Mouse (Mus musculus) hindbrain, embryonic 11.5 days (tissue): ENCODE measurements around the gene Zfp536. TPM values are rescaled to one million over a fixed set of nuclear protein-coding genes. Genes with fewer than 3 reads are reported as not detected.

Experiments
- ATAC-seq: fragments of 200-750 bp; cut with Nextera tagmentation; 2 replicates; pipeline ENCODE4 v1.8.0; 2017; ENCODE audit warnings: mild to moderate bottlenecking, moderate TSS enrichment, moderate library complexity; ENCODE audit not compliant: low FRiP score
- DNase-seq: peaks from one replicate; pipeline ENCODE4 v3.0.0-alpha.2; 2015; ENCODE audit warnings: low spot score
- H3K27ac ChIP-seq: fragments of 300-500 bp; sonication (generic); 2 replicates; pipeline ENCODE4 v1.5.1; 2014; ENCODE audit warnings: mild to moderate bottlenecking, low read depth, low read length
- H3K27me3 ChIP-seq: fragments of 300-500 bp; sonication (generic); 2 replicates; pipeline ENCODE4 v1.6.1; 2014; ENCODE audit warnings: mild to moderate bottlenecking, low read length, moderate library complexity, mixed read lengths; ENCODE audit not compliant: control insufficient read depth, insufficient read depth
- H3K36me3 ChIP-seq: fragments of 300-500 bp; sonication (generic); 2 replicates; pipeline ENCODE4 v1.6.1; 2014; ENCODE audit warnings: mild to moderate bottlenecking, low read length, moderate library complexity, mixed read lengths; ENCODE audit not compliant: control insufficient read depth, insufficient read depth
- H3K4me1 ChIP-seq: fragments of 300-500 bp; sonication (generic); replicated peaks from 2 replicates; pipeline ENCODE4 v1.6.1; 2014; ENCODE audit warnings: low read length, mixed read lengths; ENCODE audit not compliant: control insufficient read depth, insufficient read depth
- H3K4me2 ChIP-seq: fragments of 300-500 bp; sonication (generic); replicated peaks from 2 replicates; pipeline ENCODE4 v1.6.1; 2014; ENCODE audit warnings: mild to moderate bottlenecking, low read depth, low read length
- H3K4me3 ChIP-seq: fragments of 300-500 bp; sonication (generic); 2 replicates; pipeline ENCODE4 v1.5.1; 2014; ENCODE audit warnings: low read depth, low read length
- H3K9ac ChIP-seq: fragments of 300-500 bp; sonication (generic); 2 replicates; pipeline ENCODE4 v1.6.1; 2014; ENCODE audit warnings: low read depth, low read length
- H3K9me3 ChIP-seq: fragments of 300-500 bp; sonication (generic); 2 replicates; pipeline ENCODE4 v1.6.1; 2016; ENCODE audit warnings: low read length; ENCODE audit not compliant: control insufficient read depth
- WGBS: fragments of 180-500 bp; shearing (Covaris S2); extraction: QIAGEN DNeasy Blood & Tissue Kit; methylation state at CpG from one replicate; pipeline ENCODE4 v1.1.7; 2014; 5-methylcytosine and 5-hydroxymethylcytosine counted together
- polyA plus RNA-seq: library from polyadenylated mRNA; unstranded; fragments of >200 nt; fragmentation: Nextera tagmentation; extraction: Ambion mirVana; gene quantifications from 2 replicates; pipeline ENCODE4 v1.2.1, GENCODE M21; 2014

Gene Zfp536
- polyA plus RNA-seq, 1 experiment from 2014 or later = 34.2 TPM

DNA sequence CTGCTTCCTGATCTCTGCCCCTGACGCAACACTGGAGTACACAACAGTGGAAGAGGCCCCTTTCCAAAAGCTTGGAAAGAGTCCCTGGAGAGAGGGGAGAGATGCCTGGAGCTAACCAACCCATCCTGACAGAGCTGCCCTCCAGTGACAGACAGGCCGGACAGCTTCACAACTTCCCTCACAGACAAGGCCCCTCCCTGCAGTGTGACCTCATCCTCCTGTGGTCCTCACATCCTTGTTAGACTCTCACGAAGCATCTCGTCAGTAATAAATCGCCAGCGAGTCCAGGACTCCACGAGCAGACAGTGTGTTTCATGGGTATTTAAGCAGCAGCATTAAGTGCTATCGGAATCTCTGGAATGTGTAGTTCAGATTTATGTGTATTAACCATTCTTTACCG lies 207.4 kb downstream of the Zfp536 start:
- DNase-seq = peak; percentile 54
- Histone ChIP-seq H3K4me3 (no peak overlapping the region), H3K9ac (no peak overlapping the region), H3K9me3 (no peaks in the 10 kb centered on the region), H3K27ac (peak overlapping the region; percentile 49), H3K4me2 (no peak overlapping the region), H3K4me1 (peaks cover 28% of the 10 kb centered on the region), H3K27me3 (no peaks in the 10 kb centered on the region), H3K36me3 (peaks cover 5% of the 10 kb centered on the region; the same call in 1 of the 2 replicates)
- peak; percentile 48; the same call in 1 of the 2 replicates for ATAC-seq
- WGBS = 10% methylated on average over 9 of the region's 9 CpGs

GRCm38 (mm10) chr7:37565371-37565770 lies 208.1 kb downstream of the Zfp536 start:
- no peak overlapping the region for H3K9ac ChIP-seq
- no peaks in the 10 kb centered on the region for H3K27me3 ChIP-seq
- ATAC-seq (no peak), DNase-seq (peak; percentile 22)
- peaks cover 28% of the 10 kb centered on the region for H3K4me1 ChIP-seq
- H3K9me3 ChIP-seq = no peaks in the 10 kb centered on the region
- whole genome bisulfite sequencing = 43% methylated on average over 8 of the region's 8 CpGs
- no peak overlapping the region for H3K4me3 ChIP-seq
- H3K27ac ChIP-seq = peak overlapping the region; percentile 49
- peaks cover 5% of the 10 kb centered on the region; the same call in 1 of the 2 replicates for H3K36me3 ChIP-seq
- no peak overlapping the region for H3K4me2 ChIP-seq

DNA sequence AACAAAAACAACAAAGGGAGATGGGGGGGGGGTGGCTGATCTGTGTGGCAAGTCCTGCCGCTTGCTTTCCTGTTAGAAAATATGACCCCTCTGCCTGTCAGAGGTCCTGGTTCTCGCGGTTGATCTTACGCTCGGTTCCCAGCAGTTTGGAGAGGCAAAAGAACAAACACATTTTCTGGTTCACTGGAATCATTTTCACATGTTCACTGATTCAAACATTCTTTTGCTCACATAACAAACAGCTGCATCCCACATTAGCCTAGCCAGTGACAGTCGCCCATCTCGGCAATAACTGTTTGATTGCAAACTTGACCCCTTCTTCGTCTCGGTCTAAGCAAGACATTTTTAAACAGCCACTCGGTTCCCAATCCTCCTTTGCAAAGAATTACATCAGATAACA lies 208.8 kb downstream of the Zfp536 start:
- ATAC-seq (no peak), DNase-seq (peak; percentile 46)
- H3K4me3 ChIP-seq = no peak overlapping the region
- H3K27ac ChIP-seq = peak overlapping the region; percentile 49
- no peak overlapping the region for H3K9ac ChIP-seq
- H3K27me3 ChIP-seq = no peaks in the 10 kb centered on the region
- WGBS = 5% methylated on average over 10 of the region's 10 CpGs
- no peak overlapping the region for H3K4me2 ChIP-seq
- H3K4me1 ChIP-seq = peaks cover 28% of the 10 kb centered on the region
- no peaks in the 10 kb centered on the region for H3K9me3 ChIP-seq
- H3K36me3 ChIP-seq = peaks cover 5% of the 10 kb centered on the region; the same call in 1 of the 2 replicates

- Histone ChIP-seq H3K4me1 (peaks cover 28% of the 10 kb centered on the region), H3K9me3 (no peaks in the 10 kb centered on the region), H3K4me3 (no peak overlapping the region), H3K27me3 (no peaks in the 10 kb centered on the region), H3K4me2 (no peak overlapping the region), H3K9ac (no peak overlapping the region), H3K36me3 (peaks cover 5% of the 10 kb centered on the region; the same call in 1 of the 2 replicates), H3K27ac (peak overlapping the region; percentile 49)
- peak; percentile 47 for DNase-seq
- no peak for ATAC-seq
- 9% methylated on average over 6 of the region's 6 CpGs for WGBS
These were observed 209.5 kb downstream of the Zfp536 start for GRCm38 (mm10) chr7:37563831-37564400.

DNA sequence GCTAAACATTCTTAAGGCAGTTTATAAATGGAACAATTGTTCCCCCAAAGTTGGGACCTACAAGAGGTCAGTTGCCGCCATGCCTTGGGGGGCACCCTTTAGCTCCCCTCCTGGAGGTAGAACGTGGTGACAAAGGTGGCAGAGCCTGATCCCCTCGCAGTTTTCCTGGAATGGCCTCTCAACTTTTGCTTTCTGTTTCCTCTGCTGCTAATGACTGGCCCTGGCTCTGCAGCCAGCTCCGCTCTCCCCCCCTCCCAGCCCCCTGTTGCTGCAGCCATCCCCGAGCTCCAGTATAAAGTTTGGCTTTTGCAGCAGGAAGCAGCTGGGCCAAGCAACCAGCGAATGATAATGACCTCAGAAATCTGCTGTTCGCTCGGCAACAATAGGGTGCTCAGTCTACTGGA lies 210.3 kb downstream of the Zfp536 start:
- ATAC-seq (peak; percentile 73), DNase-seq (peak; percentile 75)
- WGBS = under 1% methylated on average over 8 of the region's 8 CpGs
- Histone ChIP-seq H3K27ac (peak overlapping the region; percentile 55; the same call in 1 of the 2 replicates), H3K9me3 (no peaks in the 10 kb centered on the region), H3K36me3 (no peaks in the 10 kb centered on the region), H3K27me3 (no peaks in the 10 kb centered on the region), H3K9ac (no peak overlapping the region), H3K4me3 (no peak overlapping the region), H3K4me1 (peaks cover 28% of the 10 kb centered on the region), H3K4me2 (peak overlapping the region; percentile 38)

- Histone ChIP-seq H3K27me3 (no peaks in the 10 kb centered on the region), H3K4me3 (no peak overlapping the region), H3K36me3 (no peaks in the 10 kb centered on the region), H3K27ac (peak overlapping the region; percentile 55), H3K9ac (no peak overlapping the region), H3K4me2 (peak overlapping the region; percentile 38; the same call in 1 of the 2 replicates), H3K9me3 (no peaks in the 10 kb centered on the region), H3K4me1 (peaks cover 28% of the 10 kb centered on the region)
- DNase-seq (peak; percentile 36), ATAC-seq (no peak)
- WGBS = 35% methylated on average over 7 of the region's 7 CpGs
These were observed 210.9 kb downstream of the Zfp536 start for GRCm38 (mm10) chr7:37562505-37562904.

- DNase-seq (no peak), ATAC-seq (no peak)
- Histone ChIP-seq H3K9ac (no peak overlapping the region), H3K27me3 (no peaks in the 10 kb centered on the region), H3K9me3 (no peaks in the 10 kb centered on the region), H3K4me1 (peaks cover 23% of the 10 kb centered on the region), H3K4me3 (no peak overlapping the region), H3K36me3 (no peaks in the 10 kb centered on the region), H3K4me2 (no peak overlapping the region), H3K27ac (no peak overlapping the region)
- 80% methylated on average over 7 of the region's 7 CpGs for WGBS
These were observed 212.9 kb downstream of the Zfp536 start for GRCm38 (mm10) chr7:37560581-37560980.

DNA sequence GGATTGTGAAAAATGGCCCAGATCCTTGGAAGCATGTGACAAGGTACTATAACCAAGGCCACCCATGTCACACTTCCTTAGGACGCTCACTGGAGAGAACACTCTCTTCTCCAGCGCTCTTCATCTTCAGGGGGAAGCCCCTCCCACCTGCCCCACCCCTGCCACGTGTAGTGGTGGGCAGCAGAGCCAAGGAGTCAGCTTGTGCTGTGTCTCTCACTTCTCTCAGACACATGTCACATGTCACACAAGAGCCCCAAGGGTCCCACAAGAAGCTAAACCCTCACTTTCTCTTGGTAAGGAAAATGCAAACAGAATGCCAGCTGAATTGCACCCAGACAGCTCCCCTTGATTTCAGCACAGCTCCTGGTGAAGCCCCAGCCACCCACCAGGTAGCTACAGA lies 213.6 kb downstream of the Zfp536 start:
- no peak overlapping the region for H3K4me3 ChIP-seq
- no peaks in the 10 kb centered on the region for H3K27me3 ChIP-seq
- H3K4me2 ChIP-seq = no peak overlapping the region
- WGBS = 52% methylated on average over 3 of the region's 3 CpGs
- no peak overlapping the region for H3K9ac ChIP-seq
- no peak overlapping the region for H3K27ac ChIP-seq
- H3K36me3 ChIP-seq = no peaks in the 10 kb centered on the region
- DNase-seq (no peak), ATAC-seq (no peak)
- H3K9me3 ChIP-seq = no peaks in the 10 kb centered on the region
- peaks cover 22% of the 10 kb centered on the region for H3K4me1 ChIP-seq

- H3K4me1 ChIP-seq = peaks cover 18% of the 10 kb centered on the region; the same call in 1 of the 2 replicates
These were observed 214.1 kb downstream of the Zfp536 start for GRCm38 (mm10) chr7:37559341-37559740.

More at GRCm38 (mm10) chr7:37559341-37559740, 214.1 kb downstream of the Zfp536 start:
- no peak for DNase-seq
- ATAC-seq = no peak
- Histone ChIP-seq H3K4me2 (no peak overlapping the region), H3K36me3 (no peaks in the 10 kb centered on the region), H3K9ac (no peak overlapping the region), H3K9me3 (no peaks in the 10 kb centered on the region), H3K27ac (no peak overlapping the region), H3K4me3 (no peak overlapping the region), H3K27me3 (no peaks in the 10 kb centered on the region)
- WGBS = 91% methylated on average over 6 of the region's 6 CpGs
